Mouse (Mus musculus): ENCODE measurements at regions not wholly inside any gene's neighbourhood (a gene's known extent, or its start where the extent isn't known, plus 50 kb on each side); places are given as distances from the start of the nearest gene placed in this dataset.

GRCm38 (mm10) chr1:73799246-73799645, 325.0 kb downstream of the Tns1 start:
- no peak for DNase-seq (ENCODE audit: low spot score)

GRCm38 (mm10) chr1:73797858-73798257, 326.4 kb downstream of the Tns1 start:
- no peak for DNase-seq (ENCODE audit: low spot score)

- DNase-seq (ENCODE audit: low spot score) = no peak
Measured at GRCm38 (mm10) chr1:73797413-73797812, 326.8 kb downstream of the Tns1 start.

DNA sequence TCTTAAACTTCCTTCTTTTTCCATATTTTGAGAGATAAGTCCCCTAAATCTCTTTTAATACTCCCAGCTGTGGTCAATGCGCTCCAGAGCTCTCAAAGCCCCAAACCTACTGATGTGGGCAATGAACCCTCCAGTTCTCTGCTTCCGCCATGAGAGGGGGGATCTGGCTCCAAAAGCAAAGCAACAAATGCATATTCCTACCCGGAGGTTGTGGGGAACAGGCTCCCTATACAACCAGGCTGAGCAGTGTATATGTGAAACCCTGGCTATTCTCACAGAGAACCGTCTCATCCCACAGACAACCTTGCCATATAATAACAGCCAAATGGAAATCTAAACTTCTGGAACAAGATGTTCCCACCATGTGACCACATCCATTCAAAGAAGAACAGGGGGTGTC, 330.4 kb downstream of the Tns1 start:
- no peak for DNase-seq (ENCODE audit: low spot score)

DNA sequence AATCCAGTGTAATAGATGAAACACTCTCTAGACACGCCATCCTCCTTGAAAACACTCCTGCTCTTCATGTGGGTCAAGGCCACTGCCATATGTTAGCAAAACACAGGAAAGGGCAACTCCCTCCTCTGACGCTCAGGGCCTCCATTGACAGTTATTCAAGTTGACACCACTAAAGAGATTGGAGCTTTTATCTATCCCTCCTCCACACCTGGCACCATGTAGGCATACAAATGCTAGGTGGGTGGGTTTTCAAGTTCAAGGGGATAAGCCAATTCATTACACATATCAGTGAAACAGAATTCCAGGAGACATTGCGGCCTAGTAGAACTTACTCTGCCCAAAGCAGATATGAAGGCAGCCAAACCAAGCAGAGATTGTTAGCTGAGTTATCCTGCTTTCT, 331.0 kb downstream of the Tns1 start:
- DNase-seq (ENCODE audit: low spot score) = no peak

- no peak for DNase-seq (ENCODE audit: low spot score)
Measured at GRCm38 (mm10) chr1:73792311-73792710, 331.9 kb downstream of the Tns1 start.

GRCm38 (mm10) chr1:73787666-73788065, 336.6 kb downstream of the Tns1 start:
- DNase-seq (ENCODE audit: low spot score) = no peak

GRCm38 (mm10) chr1:73787224-73787623, 337.0 kb downstream of the Tns1 start:
- DNase-seq (ENCODE audit: low spot score) = no peak

GRCm38 (mm10) chr1:73783303-73783702, 340.9 kb downstream of the Tns1 start:
- no peak for DNase-seq (ENCODE audit: low spot score)

- DNase-seq (ENCODE audit: low spot score) = no peak
Measured at GRCm38 (mm10) chr1:73782871-73783270, 341.4 kb downstream of the Tns1 start.

- no peak for DNase-seq (ENCODE audit: low spot score)
Measured at GRCm38 (mm10) chr1:73771773-73772172, 352.5 kb downstream of the Tns1 start.

DNA sequence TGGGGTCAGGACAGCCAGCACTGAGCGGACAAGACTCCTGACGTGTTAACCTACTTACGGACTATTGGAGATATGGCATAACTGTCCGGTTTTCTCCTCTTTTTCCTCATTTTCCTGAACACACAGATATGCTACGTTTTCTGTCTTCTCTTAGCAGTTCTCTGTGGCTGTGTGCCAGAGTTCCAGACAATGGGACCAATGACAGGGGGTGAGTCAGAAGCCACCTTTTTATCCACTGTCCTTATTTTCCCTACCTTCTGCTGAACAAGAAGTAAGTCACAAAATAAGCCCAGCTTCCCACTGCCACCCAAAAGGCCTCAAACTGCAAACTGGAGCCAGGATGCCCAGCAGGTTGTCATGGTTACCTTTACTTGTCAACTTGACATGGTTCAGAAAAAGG, 353.6 kb downstream of the Tns1 start:
- no peak for DNase-seq (ENCODE audit: low spot score)

- no peak for DNase-seq (ENCODE audit: low spot score)
Measured at GRCm38 (mm10) chr1:73764611-73765333, 359.5 kb downstream of the Tns1 start.

- DNase-seq (ENCODE audit: low spot score) = no peak
Measured at GRCm38 (mm10) chr1:73758110-73759061, 365.9 kb downstream of the Tns1 start.

- DNase-seq (ENCODE audit: low spot score) = no peak
Measured at GRCm38 (mm10) chr1:73755791-73756190, 368.5 kb downstream of the Tns1 start.

DNA sequence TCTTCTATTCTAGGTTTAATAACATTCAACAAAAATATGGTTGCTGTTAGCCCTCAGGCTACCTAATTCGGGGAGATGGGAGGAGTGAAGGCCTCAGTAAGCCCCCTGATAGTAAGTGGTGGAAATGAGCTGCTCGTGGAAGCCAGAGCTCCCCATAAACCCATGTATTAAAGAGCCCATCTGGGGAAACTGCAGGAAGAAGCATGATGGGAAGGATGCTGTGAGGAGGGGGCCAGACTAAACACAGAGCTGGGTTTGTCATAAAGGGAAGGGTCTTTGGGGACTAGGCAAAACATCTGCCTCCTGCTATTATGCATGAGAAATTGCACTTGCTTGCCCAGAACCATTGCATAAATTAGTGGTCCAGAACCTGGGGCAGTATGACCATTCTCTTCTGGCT, 369.3 kb downstream of the Tns1 start:
- DNase-seq (ENCODE audit: low spot score) = no peak

DNA sequence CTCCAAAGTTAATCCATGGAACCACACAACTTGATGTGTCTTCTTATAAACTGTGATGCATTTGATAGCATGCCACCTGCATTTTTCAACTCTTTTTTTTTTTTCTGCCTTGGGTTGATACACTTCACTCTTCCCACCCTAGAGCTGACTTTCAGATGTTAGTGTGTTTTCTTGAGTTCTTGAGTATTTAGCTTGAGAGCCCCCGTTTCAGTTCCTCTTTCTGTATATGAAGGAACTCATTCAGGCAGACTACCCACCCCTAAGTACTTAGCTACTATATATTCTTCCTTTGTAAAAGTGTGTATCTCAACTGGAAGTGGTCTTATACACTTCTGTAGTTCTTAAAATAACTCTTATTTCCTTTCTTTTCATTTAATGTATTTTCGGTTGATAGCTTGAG, 371.1 kb downstream of the Tns1 start:
- no peak for DNase-seq (ENCODE audit: low spot score)

DNA sequence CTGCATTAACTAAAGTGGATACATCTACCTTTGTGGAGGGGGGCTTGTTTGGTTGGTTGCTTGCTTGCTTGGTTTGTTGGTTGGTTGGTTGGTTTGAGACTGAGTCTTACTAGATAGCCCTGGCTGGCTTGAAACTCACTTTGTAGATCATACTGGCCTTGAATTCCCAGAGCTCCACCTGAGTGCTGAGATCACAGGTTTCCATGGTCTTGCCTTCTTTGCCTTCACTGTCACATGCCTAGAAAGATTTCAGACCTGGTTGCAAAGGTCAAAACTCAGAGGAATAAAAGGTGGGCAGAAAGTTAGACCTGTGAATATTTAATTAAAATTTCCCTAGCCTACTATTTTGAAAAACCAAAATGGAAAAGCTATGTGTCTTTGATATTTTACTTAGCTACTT, 375.5 kb downstream of the Tns1 start:
- no peak for DNase-seq (ENCODE audit: low spot score)

DNA sequence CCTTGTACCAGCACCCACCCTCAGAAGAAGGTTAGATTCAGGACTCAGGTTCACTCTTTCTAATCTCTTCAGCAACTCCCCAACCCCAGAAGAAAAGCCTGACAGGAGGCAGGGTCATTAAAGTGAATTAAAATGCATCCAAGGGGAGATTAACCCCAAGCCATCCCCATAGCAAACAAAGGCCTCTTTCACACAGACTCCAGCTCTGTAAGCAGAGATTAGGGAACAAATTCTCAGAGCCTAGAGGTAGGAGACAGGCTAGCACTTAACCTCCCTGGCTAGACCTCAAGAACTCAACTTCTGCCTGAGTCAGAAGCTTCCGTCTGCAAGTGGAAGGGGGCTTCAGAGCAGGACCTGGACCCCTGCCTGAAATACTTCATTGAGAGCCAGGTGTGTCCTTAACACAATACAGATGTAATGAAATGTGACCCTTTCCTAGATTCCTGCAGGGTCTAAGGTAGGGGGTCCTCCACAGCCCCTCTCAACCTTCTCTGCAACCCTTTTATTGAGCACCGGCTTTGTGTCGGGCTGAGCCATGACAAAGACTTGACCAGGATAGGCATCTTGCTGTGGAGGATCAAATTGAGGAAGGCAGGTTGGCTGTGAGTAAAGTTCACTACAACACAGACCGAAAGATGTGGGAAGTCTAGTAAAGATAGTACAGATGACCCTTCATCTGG, 379.6 kb downstream of the Tns1 start:
- no peak for DNase-seq (ENCODE audit: low spot score)

GRCm38 (mm10) chr1:73743737-73744554, 380.3 kb downstream of the Tns1 start:
- DNase-seq (ENCODE audit: low spot score) = no peak

GRCm38 (mm10) chr1:73737083-73737482, 387.2 kb downstream of the Tns1 start:
- DNase-seq (ENCODE audit: low spot score) = no peak

- DNase-seq (ENCODE audit: low spot score) = no peak
Measured at GRCm38 (mm10) chr1:73728377-73728776, 395.9 kb downstream of the Tns1 start.

Data from left cerebral cortex, adult 11 months (tissue).